Mouse (Mus musculus): ENCODE results near the gene Srgap2. TPM values are rescaled to one million over a fixed set of nuclear protein-coding genes. Genes with fewer than 3 reads are reported as not detected.

Gene Srgap2
- total RNA-seq, 2 experiments from 2014 or later, result 21.1 to 24.1 TPM

- DNase-seq, result no peak
- intact Hi-C loops (cut with DNase I), result loop anchor here (2.0 to 5.0 kb wide), 2 partner anchors 48 to 97 kb away; partner anchors contain the start of genes Fam72a and Srgap2
These were observed 48.3 kb downstream of the Srgap2 start for GRCm38 (mm10) chr1:131478770-131479305.

- intact Hi-C loops (cut with DNase I), result loop anchor here (5.0 kb wide), 1 partner anchor 93 kb away; no protein-coding TSS in a partner anchor
These were observed 51.8 kb downstream of the Srgap2 start for GRCm38 (mm10) chr1:131475306-131475705.

GRCm38 (mm10) chr1:131473631-131474118, 53.5 kb downstream of the Srgap2 start:
- DNase-seq, result no peak
- intact Hi-C loops (cut with DNase I), result no loop called here

More at GRCm38 (mm10) chr1:131475306-131475705, 51.8 kb downstream of the Srgap2 start:
- DNase-seq, result no peak

- DNase-seq, result no peak
- intact Hi-C loops (cut with DNase I), result no loop called here
These were observed 56.6 kb downstream of the Srgap2 start for GRCm38 (mm10) chr1:131470597-131470996.

GRCm38 (mm10) chr1:131465855-131466254, 61.3 kb downstream of the Srgap2 start:
- intact Hi-C loops (cut with DNase I), result no loop called here
- DNase-seq, result no peak

GRCm38 (mm10) chr1:131463953-131464627, 63.1 kb downstream of the Srgap2 start:
- DNase-seq, result no peak
- intact Hi-C loops (cut with DNase I), result no loop called here

- DNase-seq, result no peak
- intact Hi-C loops (cut with DNase I), result no loop called here
These were observed 64.5 kb downstream of the Srgap2 start for GRCm38 (mm10) chr1:131462541-131463067.

- intact Hi-C loops (cut with DNase I), result no loop called here
- no peak for DNase-seq
These were observed 66.1 kb downstream of the Srgap2 start for GRCm38 (mm10) chr1:131460914-131461530.

GRCm38 (mm10) chr1:131455355-131455890, 71.7 kb downstream of the Srgap2 start:
- intact Hi-C loops (cut with DNase I), result no loop called here
- no peak for DNase-seq

- DNase-seq, result no peak
- intact Hi-C loops (cut with DNase I), result no loop called here
These were observed 72.8 kb downstream of the Srgap2 start for GRCm38 (mm10) chr1:131454386-131454785.

GRCm38 (mm10) chr1:131453335-131453734, 73.8 kb downstream of the Srgap2 start:
- intact Hi-C loops (cut with DNase I), result no loop called here

GRCm38 (mm10) chr1:131448373-131448772, 78.8 kb downstream of the Srgap2 start:
- no peak for DNase-seq

More at GRCm38 (mm10) chr1:131453335-131453734, 73.8 kb downstream of the Srgap2 start:
- DNase-seq, result no peak

GRCm38 (mm10) chr1:131447333-131447732, 79.8 kb downstream of the Srgap2 start:
- intact Hi-C loops (cut with DNase I), result no loop called here
- DNase-seq, result no peak

More at GRCm38 (mm10) chr1:131448373-131448772, 78.8 kb downstream of the Srgap2 start:
- intact Hi-C loops (cut with DNase I), result no loop called here

GRCm38 (mm10) chr1:131446577-131446976, 80.6 kb downstream of the Srgap2 start:
- DNase-seq, result no peak
- intact Hi-C loops (cut with DNase I), result no loop called here

- no peak for DNase-seq
- intact Hi-C loops (cut with DNase I), result no loop called here
These were observed 88.6 kb downstream of the Srgap2 start for GRCm38 (mm10) chr1:131438556-131438955.

- intact Hi-C loops (cut with DNase I), result no loop called here
- DNase-seq, result peak in 1 of 2 experiments; percentile 15
These were observed 89.2 kb downstream of the Srgap2 start for GRCm38 (mm10) chr1:131437975-131438374.

GRCm38 (mm10) chr1:131436609-131437008, 90.5 kb downstream of the Srgap2 start:
- intact Hi-C loops (cut with DNase I), result no loop called here
- DNase-seq, result no peak

- intact Hi-C loops (cut with DNase I), result loop anchor here (5.0 kb wide), 1 partner anchor 96 kb away; the partner anchor contains the start of genes Fam72a and Srgap2
These were observed 95.5 kb downstream of the Srgap2 start for GRCm38 (mm10) chr1:131431456-131432246.

GRCm38 (mm10) chr1:131427140-131427821, 99.9 kb downstream of the Srgap2 start:
- intact Hi-C loops (cut with DNase I), result loop anchor here (5.0 kb wide), 1 partner anchor 80 kb away; no protein-coding TSS in a partner anchor
- no peak for DNase-seq

More at GRCm38 (mm10) chr1:131431456-131432246, 95.5 kb downstream of the Srgap2 start:
- peak; percentile 62 to 72 for DNase-seq

All from heart, postnatal 36 days (tissue).